Mouse (Mus musculus) lung, adult 10 weeks (tissue): Measurements from ENCODE around the gene 1810062G17Rik. TPM values are rescaled to one million over a fixed set of nuclear protein-coding genes. Genes with fewer than 3 reads are reported as not detected.

Experiments
- polyA plus RNA-seq: library from polyadenylated mRNA; stranded (reverse); fragments of 350-450 nt; fragmentation: Illumina TruSeq; extraction: RNeasy Lipid Tissue Mini Kit (QIAGEN cat#74804); gene quantifications from one replicate; pipeline ENCODE4 v1.2.3, GENCODE M21; 2014; ENCODE audit warnings: low read depth, low replicate concordance; ENCODE audit not compliant: insufficient read depth

1810062G17Rik gene
- polyA plus RNA-seq: 1.1 TPM

GRCm38 (mm10) chr3:36475532-36476087 lies at the start of gene 1810062G17Rik, which contains the start of gene Anxa5:
Gene 1810062G17Rik, plus strand, starts transcription at chr3:36475937.
Gene Anxa5, minus strand, starts transcription at chr3:36475894.

GRCm38 (mm10) chr3:36521073-36522060 lies 45.6 kb downstream of the 1810062G17Rik start, which contains the start of gene Gm11549:
Gene Gm11549, minus strand, starts transcription at chr3:36521813.

Other genes with a start within 250 kb of the 1810062G17Rik start
- 528 TPM for gene Anxa5, start within 50 bp of the 1810062G17Rik start, polyA plus RNA-seq
- not detected for gene Gm11549, start 45.9 kb downstream of the 1810062G17Rik start, polyA plus RNA-seq
- gene Exosc9, start 76.7 kb downstream of the 1810062G17Rik start, polyA plus RNA-seq: 24.8 TPM
- 1.7 TPM for gene Ccna2, start 96.2 kb downstream of the 1810062G17Rik start, polyA plus RNA-seq
- 4.5 TPM for gene Bbs7, start 137.5 kb downstream of the 1810062G17Rik start, polyA plus RNA-seq
- 0.76 TPM for gene Trpc3, start 214.2 kb downstream of the 1810062G17Rik start, polyA plus RNA-seq